Mouse (Mus musculus) right cerebral cortex, postnatal 4 days (tissue): ENCODE measurements around the gene Drc3.

Experiments used
- DNase-seq: peaks from one replicate; pipeline ENCODE4 v3.0.0-alpha.2; 2022

Gene Drc3

DNA sequence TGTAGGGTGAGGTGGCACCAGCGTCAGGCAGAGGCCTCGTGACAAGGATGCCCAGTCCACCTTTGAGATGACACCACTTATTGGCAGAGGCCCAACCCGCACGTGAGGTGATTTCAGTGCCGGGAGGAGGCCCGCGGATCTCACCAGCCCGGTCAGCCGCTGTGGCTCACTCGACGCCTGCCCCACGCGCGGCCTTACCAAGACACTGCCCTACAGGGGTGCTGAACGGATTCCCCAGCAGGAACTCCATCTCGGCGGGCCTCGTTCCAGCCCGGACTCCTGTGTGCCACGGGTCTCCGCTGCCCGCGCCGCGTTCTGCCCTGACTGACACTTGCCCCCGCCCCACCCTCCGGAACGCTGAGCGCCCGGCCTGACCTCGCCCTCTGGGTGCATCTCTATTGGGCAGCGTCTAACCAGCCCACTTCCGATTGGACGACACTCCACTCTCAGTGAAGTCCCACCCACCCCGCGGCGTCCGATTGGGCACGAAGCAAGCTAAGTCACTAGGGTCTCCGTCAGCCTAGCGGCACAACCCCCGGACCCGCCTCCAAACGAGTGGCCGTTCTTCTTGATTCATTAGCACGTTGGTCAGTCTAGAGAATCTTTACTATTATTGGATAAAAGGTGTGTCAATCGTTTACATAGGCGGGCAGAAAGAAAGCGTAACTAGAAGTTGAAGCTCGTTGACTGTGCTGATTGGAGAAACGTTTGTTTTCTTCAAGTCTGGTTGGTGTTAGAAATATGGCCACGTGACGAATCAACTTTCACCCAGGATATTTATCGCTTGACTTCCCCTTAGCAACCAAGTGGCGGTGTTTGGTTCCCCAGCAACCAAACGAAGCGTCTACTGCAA, at the start of gene Drc3, which contains the start of gene Tom1l2:
Drc3 (plus strand) TSS at position 771 of the 853 bp plus-strand sequence.
Tom1l2 (minus strand) TSS at position 347 of the 853 bp plus-strand sequence.
- DNase-seq = peak; percentile 97

DNA sequence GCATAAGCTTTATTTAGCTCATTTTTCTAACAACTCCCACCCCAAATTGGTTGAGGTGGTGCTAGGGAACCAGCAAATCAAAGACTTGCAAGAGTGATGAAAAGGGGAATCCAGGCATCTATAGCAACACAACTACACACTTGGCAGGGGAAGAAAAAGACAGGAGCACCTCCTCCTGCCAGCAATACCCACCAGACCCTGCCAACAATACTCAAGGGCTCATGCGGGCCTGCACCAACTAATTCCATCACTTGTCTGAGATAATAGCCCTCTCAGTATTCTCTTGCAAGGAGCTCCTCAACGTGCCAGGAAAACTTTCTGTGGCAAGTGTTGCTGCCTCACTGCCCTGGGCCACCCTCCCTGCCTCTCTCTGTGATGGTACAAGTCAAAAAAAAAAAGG, 49.6 kb upstream of the Drc3 start:
- DNase-seq = no peak

DNA sequence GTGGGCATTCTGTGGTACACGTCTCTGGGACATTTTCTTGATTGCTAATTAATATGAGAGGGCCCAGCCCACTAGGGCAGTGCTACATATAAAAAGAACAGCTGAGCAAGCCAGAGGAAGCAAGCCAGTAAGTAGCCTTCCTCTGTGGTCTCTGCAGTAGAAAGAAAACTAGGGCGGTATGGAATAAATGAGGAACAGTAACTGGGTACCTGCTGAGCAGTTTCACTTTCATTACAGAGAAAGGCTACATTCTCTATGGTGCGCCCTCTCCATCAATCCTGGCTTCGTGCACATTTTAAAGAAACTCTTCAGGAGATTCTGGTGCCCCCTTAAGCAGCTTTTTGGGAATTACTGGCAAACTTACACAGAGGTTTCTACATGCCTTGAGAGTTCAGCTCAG, 47.5 kb upstream of the Drc3 start:
- DNase-seq = no peak

DNA sequence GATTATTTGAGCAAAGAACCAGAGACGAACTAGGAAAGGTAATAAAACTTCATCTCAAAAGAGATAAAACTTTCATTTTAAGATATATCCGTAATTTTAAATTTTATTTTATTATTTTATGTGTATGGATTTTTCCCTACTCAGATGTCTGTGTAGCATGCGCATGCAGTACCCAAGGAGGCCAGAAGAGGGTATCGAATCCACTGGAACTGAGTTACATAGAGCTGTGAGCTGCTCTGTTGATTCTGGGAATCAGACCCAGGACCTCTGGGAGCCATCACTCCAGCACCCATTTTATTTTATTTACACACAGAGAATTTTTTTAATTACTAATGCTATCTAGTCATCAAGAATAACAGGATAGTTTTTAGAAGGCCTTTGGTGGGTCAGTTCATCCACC, 46.3 kb upstream of the Drc3 start:
- DNase-seq = peak; percentile 63

DNA sequence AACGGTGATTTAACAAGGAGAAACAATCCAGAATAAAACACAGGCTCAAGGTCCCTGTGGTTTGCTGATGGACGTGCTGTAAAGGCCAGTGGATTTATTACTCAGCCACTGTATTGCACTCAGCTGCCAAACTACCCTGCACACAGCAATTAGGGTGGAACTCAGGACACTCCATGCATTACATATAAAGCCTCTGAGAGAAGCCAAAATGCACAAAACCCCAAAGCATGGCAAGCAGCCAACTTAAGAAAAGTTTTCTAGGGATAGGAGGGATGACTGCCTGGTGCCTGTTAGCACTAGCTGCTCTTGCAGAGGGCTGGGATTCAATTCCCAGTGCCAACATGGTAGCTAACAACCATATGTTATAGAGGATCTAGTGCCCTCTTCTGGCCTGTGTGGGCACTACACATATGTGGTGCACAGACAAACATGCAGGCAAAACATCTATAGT, 45.7 kb upstream of the Drc3 start:
- no peak for DNase-seq

DNA sequence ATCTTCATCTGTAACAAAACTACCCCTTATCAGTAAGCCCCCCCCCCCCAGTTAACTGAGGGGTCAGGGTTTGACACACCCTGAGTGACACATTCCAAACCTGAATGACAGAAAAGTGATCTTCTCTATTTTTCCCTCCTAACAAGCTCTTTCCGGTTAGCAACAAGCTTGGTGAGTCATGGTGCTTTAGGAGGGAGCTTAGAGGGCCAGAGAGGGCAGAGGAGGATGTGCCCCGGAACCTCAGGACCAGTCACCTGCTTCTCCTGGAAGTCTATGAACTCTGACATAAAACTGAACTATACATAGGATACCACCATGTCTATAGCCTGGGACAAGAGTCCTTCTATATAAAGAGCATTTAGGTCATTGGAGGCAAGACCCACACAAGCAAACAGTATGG, 45.1 kb upstream of the Drc3 start:
- DNase-seq = no peak

DNA sequence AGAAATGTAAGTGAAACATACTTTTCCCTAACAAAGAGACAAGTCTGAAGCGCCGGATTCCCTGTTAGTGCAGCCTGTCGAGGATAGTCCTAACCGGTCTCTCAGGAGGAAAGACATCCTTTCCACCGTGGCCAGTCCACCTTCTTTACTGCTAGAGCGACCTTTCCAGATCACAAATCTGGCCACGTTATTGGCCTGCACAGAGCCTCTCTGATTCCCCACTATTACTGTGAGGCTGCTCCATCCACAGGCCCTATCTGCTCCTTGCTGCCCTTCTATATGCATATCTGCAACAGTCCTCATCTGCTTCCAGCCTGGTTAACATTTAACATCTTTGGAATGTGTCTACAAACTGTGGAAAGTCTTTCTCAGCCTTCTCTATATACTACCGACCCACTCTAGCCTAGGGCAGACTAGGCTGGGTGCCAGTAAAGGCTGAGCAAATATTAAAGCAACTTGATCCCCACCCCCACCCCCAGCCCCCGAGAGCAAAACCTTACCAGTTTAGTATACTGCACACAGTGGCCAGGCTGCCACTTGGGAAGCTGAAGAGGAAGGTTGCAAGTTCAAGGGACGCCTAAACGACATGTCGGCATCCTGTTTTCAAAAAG, 44.5 kb upstream of the Drc3 start:
- DNase-seq = no peak

DNA sequence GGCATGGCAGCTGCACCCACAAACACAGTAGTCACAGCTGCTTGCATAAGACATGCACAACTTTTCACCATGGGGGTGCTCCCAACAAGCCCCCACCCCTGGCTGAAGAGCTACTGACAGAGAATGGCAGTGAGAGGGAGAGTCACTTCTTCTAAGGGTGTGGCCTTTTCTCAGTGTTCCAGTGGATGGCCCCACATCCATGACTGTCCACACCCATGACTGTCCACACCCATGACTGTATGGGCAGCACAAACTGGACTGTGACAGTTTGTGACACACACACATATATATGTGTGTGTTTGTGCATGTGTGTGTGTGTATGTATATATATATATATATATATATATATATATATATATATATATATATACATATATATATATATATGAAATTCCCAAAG, 43.3 kb upstream of the Drc3 start:
- DNase-seq = no peak

DNA sequence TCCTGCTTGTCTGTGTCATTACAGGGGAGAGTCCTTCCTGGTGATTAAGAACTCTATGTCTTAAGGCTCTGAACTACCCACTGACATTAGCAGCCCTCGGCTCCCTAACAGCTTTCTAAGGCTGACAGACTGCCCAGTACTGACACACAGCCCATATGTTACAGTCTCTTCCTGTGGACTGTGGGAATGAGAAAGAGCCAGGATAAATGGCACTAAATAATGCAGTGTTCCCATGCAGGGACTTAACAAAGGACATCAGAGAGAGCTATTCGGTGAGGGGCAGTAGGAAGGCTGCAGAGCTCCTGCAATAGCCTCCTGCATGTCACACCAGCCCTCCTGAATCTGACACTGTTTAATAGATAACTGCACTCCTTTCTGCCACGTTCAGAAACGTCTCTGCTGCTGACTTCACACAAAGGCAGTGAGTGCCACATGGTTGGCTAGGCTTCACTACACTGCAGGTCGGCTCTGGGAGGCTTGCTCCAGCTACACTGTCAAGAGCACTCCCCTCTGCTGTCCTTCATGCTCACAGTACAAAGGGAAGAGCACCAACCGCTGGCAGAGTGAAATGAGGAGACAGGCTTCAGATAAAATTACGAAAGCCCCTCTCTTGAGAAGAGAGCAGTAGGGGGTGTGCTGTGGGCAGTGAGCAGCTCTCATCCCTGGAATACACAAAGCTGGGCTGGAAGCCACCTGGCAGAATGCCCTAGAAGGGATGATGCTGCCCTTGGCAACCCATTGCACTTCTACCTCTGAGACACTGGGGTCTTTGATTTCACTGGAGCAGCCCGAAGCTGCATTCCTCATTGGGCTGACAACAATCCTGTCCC, 41.9 kb upstream of the Drc3 start:
- peak; percentile 86 for DNase-seq

DNA sequence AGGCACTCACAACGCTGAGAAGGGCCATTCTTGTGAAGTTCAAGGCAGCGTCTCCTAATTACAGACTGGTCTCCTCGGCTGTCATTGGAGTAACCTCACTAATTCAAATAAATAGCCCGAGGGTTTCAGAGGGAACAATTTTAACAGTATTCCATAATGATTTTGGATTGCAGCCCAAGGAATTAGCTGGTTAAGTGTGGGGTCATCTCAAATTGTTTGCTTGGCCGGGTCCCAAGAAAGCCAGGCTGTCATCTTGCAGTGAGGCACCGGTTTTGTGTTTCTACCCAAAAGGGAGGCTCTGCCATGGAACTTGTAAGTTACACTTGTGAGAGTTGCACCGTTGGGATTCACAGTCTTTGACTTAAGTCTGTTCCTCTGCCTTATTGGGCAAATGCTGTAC, 36.9 kb upstream of the Drc3 start:
- DNase-seq = no peak

DNA sequence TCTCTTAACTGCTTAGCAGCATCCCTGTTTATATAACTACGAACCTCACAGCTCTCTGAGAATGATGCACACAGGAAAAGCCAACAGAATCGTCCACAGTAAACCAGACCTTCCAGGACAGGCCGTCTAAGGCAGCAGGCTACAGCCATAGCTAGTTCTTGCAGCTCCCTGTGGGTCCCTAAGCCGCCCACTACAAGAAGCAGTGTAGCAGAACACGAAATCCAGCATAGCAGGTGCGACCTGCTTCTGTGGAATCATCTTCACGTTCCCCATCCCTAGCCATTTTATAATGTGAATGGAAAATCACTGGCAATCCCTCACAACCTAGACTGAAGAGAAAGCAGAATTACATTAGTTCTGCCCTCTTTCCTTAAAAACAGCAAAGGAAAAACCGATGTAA, 36.2 kb upstream of the Drc3 start:
- DNase-seq = no peak

DNA sequence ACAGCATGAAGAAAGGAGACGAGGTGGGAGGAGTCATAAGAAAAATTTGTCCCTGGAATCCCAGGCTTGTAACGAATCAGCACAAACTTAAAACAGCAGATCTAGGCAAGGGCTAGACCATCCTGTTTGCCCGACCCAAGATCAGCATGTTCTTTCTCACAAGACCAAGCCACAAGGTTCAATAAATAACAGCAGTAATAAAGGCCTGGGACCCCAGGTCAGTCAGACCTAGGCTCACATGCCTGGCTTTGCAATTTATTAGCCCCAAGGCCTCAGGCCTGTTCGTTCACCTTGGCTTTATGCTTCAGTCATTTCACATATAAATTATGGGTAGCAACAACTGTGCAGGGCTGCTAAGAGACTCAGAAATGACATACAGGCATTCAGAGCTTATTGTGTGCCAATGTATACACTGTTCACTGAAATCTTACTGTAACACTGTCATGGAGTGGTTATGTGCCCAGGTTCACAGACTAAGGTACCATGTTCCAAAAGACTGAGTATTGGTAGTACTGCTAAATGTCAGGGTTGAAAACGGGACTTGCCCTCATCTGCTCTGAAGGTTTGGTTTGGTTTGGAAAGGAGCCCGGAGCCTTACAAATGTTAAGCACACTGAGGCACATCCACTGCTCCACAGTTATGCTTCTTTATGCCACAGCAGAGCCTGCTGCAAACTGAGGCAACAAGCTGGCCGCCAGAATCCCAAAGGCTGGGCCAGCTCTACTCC, 35.6 kb upstream of the Drc3 start:
- DNase-seq = no peak

DNA sequence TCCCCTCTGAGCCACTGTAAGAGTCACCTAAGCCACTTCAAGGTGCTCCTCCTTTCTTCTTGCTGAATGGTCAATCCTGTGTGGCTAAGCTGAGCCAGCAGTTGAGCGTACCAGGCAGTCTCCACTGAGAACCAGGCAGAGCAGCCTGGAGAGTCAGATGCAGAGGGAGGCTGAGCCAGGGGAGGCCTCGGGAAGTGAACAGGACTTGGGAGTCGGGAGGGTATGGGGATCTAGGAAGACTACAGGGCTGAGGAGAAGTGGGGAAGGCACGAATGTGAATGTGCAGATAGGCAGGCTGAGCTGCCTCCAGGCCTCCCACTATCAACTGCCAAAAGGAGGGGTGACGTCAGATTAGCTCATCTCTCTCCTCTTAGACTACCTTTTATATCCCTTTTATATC, 34.4 kb upstream of the Drc3 start:
- no peak for DNase-seq

DNA sequence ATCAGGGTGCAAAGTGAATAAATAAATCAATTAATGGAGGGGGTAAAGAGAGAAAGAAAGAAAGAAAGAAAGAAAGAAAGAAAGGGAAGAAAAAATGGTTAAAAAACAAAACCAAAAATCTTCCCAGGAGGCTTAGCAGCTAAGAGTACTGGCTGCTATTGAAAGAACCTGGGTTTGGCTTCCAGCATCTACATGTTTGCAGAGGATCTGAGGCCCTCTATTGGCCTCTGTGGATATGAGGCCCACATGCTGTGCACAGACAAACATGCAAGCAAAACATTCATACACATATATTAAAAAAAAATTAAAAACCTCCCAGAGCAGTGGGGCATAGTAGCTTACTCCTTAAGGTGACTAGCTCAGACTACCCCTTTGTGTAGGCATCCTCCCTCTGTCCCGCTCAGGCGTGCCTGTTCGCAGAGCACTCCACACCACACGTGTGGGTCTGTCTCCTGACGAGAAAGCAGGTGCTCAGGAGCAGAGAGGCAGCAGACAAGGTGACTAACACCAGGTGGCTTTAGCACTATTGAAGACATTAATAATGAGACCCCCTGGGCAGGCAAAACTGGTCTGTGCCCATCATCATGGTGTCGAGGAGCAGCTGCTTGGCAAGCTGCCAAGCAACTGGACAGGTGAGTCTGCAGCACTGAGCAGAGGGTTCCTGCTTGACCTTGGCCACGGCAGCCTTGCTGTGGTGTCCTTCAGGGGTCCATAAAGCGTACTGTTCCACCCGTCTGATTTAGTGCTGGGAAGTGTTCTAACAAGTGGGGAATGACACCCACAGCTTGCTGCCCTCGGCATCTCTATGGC, 33.7 kb upstream of the Drc3 start:
- DNase-seq = no peak

DNA sequence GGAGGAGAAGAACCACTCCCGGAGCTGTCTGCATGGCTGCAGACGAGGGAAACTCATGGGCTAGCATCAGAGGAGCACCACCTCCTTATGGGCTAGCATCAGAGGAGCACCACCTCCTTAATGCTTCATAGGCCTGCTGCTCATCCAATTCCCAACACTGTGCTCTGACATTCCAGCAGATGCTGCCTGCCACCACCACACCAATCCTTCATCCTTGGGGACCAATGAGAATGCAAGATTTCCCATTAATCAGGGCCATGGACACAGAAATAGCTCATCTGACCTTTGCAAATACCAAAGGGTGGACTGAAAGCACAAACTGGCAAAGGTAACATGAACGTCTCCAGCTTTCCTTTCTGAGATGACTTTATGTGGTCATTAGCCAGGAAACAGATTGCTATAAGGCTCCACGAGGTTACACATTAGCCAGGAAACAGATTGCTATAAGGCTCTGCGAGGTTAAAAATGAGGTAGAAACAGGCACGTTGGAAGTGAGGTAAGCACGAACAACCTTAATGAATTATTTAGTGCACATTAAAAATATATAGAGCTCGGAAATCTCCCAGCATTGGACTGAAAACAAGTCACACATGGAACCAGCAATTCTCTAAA, 32.6 kb upstream of the Drc3 start:
- DNase-seq = no peak

DNA sequence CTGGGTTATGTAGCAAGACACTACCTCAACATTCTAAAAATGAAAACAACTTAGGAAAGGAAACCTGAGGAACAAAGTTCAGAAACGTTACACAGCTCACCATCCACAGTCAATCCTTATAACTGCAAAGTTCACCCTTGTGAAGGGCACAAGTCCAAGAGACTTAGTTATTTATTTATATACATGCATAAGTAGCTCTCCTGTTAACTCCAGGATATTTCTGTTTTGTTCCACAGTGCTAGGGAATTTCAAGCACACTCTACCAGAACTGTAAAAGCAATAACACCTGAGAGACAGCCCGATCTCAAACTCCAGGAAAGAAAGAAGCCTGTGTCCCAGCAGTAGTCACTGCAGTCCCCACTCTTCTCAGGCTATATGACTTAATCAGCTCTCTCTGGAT, 31.7 kb upstream of the Drc3 start:
- no peak for DNase-seq

DNA sequence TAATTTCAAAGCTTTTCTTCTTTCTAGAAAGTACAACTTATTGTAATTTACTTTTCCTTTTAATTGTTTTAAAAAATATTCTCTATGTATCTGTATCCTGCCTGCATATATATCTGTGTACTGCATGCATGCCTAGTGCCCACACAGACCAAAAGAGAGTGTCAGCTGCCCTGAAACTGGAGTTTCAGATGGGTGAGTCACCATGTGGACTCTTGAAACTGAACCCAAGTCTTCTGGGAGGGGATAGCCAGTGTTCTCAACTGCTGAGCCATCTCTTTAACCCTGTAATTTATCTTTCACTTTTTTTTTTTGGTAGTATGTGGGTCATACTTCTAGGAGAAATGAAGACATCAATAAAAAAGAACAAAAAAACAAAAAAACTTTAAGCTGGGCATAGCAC, 29.4 kb upstream of the Drc3 start:
- no peak for DNase-seq

DNA sequence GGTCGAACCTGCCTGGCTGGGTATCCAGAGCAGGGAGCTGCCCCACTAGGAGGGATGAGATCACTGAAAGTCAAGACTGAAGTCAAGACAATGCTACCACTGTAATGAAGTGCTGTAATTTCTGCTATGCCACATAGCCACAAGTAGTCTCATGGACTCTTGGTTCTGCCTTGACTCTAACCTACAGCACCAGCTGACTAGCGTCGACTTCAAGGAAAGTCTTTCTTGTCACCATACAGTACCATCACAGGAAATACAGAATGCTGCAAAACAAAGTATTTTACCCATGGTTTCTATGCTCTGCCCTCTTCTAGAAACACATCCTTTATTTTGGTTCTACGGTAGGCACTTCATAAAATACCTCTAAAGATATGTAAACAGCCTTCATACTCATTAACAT, 22.6 kb upstream of the Drc3 start:
- DNase-seq = no peak

DNA sequence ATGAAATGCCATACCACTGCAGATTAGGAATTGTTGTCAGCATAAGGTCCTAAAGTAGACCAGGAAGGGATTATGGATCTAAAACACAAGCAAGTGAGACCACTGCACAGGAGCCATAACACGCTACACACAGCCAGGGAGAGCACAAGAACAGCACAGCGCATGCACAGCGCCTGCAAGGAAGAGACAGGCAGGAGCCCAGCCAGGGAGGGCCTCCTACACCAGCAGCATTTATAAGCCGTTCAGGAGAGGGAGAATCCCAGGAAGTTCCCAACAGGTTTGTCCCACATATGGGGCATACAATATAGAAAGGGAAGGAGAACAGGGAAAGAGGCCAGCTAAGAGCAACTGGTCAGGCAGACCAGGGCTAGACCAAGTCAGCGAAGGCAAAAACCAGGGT, 19.7 kb upstream of the Drc3 start:
- no peak for DNase-seq

DNA sequence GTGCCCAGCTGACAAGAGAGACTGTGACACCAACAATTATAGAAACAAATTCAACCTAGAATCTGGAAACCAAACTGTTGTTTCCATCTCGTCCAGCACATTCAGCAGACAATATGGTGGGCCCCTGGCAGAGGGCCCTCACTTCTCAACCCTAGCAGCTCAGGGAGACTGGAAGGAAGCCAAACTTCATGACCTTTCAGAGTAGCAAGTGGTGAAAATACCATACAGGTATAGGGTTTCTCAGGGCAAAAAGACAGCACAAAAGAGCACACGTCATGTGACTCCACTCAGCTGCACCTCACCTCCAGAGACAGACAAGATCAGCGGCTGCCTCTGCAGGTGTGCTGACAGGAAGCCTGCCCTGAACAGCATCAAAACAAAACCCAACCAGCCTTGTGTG, 19.0 kb upstream of the Drc3 start:
- DNase-seq = no peak

DNA sequence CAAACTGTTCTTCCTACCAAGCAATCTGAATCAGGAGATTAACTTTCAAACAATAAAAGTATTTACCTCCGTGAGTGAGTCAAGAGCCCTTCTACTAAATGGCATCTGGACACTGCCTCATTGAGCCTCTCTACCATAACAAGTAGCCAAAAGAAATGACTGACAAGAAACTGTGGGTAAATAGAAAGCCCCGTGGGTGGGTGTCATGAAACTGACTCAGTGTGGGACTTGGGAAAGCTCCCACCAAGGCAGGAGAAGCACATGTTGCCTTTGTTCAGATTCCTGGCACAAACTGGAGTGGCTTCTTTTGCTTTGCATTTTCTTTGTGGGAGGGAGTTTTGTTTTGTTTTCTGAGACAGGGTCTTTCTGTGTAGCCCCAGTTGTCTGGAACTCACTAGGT, 17.4 kb upstream of the Drc3 start:
- no peak for DNase-seq

DNA sequence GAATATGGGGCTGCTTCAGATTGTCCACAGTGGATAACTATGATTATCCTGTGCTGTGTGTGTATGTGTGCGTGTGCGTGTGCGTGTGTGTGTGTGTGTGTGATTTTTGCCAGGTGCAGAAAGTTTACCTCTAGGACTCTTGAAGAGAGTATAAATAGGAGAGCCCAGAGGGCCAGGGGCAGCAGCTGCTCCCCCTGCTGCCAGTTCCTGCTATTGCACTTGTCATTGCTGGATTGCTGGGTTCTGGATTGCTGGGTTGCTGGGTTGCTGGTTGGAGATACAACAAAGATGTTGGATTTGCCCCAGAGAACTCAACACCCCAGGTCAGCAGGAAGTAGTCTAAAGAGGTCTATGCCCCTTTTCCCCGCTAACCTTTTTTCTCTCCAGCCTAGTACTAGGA, 14.8 kb upstream of the Drc3 start:
- DNase-seq = peak; percentile 38
